Mouse (Mus musculus) stomach, embryonic 14.5 days (tissue): ENCODE data around the gene Slc22a22. TPM values are rescaled to one million over a fixed set of nuclear protein-coding genes. Genes with fewer than 3 reads are reported as not detected.

Experiments
- ATAC-seq: fragments of 200-750 bp; cut with Nextera tagmentation; 2 replicates; pipeline ENCODE4 v1.8.0; 2017; ENCODE audit warnings: low read depth, moderate TSS enrichment; ENCODE audit not compliant: insufficient number of reproducible peaks, insufficient read depth, low FRiP score
- H3K27ac ChIP-seq: fragments of 300-500 bp; sonication (generic); 2 replicates; pipeline ENCODE4 v1.5.1; 2014; ENCODE audit warnings: mild to moderate bottlenecking, low read length, moderate library complexity, mixed read lengths
- H3K27me3 ChIP-seq: fragments of 300-500 bp; sonication (generic); 2 replicates; pipeline ENCODE4 v1.6.1; 2014; ENCODE audit warnings: low read length, control low read depth, mixed read lengths; ENCODE audit not compliant: control insufficient read depth, insufficient read depth
- H3K36me3 ChIP-seq: fragments of 300-500 bp; sonication (generic); 2 replicates; pipeline ENCODE4 v1.6.1; 2014; ENCODE audit warnings: mild to moderate bottlenecking, control low read depth, low read length, moderate library complexity, mixed read lengths; ENCODE audit not compliant: control insufficient read depth, insufficient read depth
- H3K4me1 ChIP-seq: fragments of 300-500 bp; sonication (generic); 2 replicates; pipeline ENCODE4 v1.6.1; 2014; ENCODE audit warnings: low read length, control low read depth, mixed read lengths; ENCODE audit not compliant: control insufficient read depth, insufficient read depth
- H3K4me2 ChIP-seq: fragments of 300-500 bp; sonication (generic); replicated peaks from 2 replicates; pipeline ENCODE4 v1.6.1; 2014; ENCODE audit warnings: low read depth, low read length, control low read depth
- H3K4me3 ChIP-seq: fragments of 300-500 bp; sonication (generic); 2 replicates; pipeline ENCODE4 v1.5.1; 2014; ENCODE audit warnings: low read depth, low read length, control low read depth
- H3K9ac ChIP-seq: fragments of 300-500 bp; sonication (generic); replicated peaks from 2 replicates; pipeline ENCODE4 v1.6.1; 2014; ENCODE audit warnings: low read depth, mild to moderate bottlenecking, control low read depth, low read length, moderate library complexity, mixed read lengths
- H3K9me3 ChIP-seq: fragments of 300-500 bp; sonication (generic); 2 replicates; pipeline ENCODE4 v1.6.1; 2016; ENCODE audit warnings: low read depth, low read length, control low read depth; ENCODE audit not compliant: control insufficient read depth
- WGBS: fragments of 180-500 bp; shearing (Covaris S2); extraction: QIAGEN DNeasy Blood & Tissue Kit; methylation state at CpG from one replicate; pipeline ENCODE4 v1.1.7; 2014; 5-methylcytosine and 5-hydroxymethylcytosine counted together
- polyA plus RNA-seq: library from polyadenylated mRNA; unstranded; fragments of >200 nt; fragmentation: Nextera tagmentation; extraction: Ambion mirVana; gene quantifications from 2 replicates; pipeline ENCODE4 v1.2.1, GENCODE M21; 2014

Slc22a22 gene
- not detected in 2 replicates for polyA plus RNA-seq

DNA sequence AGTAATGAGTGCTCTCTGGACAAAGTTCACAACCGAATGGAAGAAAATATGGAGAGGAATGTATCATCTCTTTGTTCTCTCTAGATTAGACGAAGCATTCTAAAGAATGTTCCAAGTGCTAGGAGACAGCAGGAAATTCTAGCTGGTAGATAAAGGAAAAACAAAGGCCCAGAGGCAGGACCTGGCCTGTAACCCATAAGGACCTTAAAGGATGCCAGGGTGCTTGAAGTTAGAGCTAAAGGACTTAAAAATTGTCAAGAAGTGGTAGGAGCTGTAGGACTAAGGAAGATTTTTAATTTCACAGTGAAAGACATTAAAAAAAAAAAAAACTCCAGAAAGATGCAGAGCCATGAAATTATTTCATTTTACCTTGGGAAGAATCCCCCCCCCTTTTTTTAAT is at the start of gene Slc22a22:
TSS of gene Slc22a22 (minus strand) at position 101 of the 400 bp plus-strand sequence.
- no peak within 1 kb of the TSS for H3K9ac ChIP-seq
- H3K36me3 ChIP-seq = no peaks in the 10 kb centered on the region
- H3K27ac ChIP-seq = no peak within 1 kb of the TSS
- no peaks in the 10 kb centered on the region for H3K27me3 ChIP-seq
- H3K4me2 ChIP-seq = no peak within 1 kb of the TSS
- H3K4me3 ChIP-seq = no peak within 1 kb of the TSS
- no peaks in the 10 kb centered on the region for H3K9me3 ChIP-seq
- ATAC-seq = no peak
- H3K4me1 ChIP-seq = no peaks in the 10 kb centered on the region
- WGBS = 59% methylated on average over 2 of the region's 2 CpGs

DNA sequence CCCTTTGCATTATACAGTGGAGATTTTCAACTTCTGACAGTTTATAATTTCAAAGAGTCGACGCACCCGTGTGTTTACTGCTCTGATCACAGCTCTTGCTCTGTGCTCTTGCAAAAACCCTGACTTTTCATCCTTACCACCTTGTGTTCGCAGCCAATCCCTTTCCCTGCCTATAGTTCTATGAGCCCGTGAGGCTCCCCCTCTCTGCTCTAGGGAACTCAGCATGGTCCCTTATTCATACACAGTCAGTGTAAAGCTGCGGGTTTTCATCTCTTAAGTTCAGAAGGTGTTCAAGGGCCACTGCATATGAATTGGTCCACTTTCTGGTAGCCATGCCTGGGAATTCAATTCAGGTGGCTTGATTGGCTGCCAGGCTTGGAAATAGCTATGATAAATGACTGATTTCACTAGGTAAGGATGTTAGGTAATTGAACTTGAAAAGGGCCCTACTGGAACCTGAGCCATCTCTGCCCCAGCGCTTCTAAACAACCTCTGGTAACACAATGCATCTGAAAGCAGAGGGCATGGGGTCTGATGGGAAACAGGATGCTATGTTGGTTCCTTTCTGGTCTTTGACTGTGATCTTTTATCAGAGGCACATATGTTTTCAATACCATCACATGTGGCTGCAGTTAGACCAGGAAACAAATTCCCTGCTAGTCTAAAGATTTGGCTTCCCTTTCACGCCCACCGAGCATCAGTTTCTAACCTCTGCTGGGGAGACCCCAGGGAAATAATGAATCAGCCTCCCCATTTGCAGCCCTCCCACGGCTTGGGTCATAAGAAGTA is 46.3 kb upstream of the Slc22a22 start:
- H3K9me3 ChIP-seq = no peaks in the 10 kb centered on the region
- 74% methylated on average over 10 of the region's 10 CpGs for WGBS
- ATAC-seq = no peak

DNA sequence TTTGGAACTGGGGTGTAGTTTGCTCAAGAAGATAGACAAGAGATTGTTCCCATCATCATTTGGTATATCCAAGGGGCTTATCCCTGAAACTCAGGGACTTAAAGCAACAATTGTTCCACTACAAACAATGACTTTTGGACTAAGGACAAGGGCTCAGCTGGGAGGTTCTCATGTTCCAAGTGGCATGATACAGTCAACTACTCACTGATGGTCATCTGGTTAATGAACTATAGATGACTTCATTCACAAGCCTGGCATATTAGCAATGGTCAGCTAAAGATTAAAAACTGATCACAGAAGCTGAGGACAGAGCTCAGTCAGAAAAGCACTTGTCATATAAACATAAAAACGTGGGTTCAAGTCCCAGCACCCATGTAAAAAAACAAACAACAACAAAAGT is 44.7 kb upstream of the Slc22a22 start:
- WGBS = 48% methylated on average over 1 of the region's 1 CpGs
- no peak overlapping the region for H3K4me2 ChIP-seq

More for the DNA sequence above, 46.3 kb upstream of the Slc22a22 start:
- Histone ChIP-seq H3K4me3 (no peak overlapping the region), H3K9ac (no peak overlapping the region), H3K4me2 (no peak overlapping the region), H3K27ac (no peak overlapping the region), H3K36me3 (no peaks in the 10 kb centered on the region), H3K27me3 (no peaks in the 10 kb centered on the region), H3K4me1 (no peaks in the 10 kb centered on the region)

DNA sequence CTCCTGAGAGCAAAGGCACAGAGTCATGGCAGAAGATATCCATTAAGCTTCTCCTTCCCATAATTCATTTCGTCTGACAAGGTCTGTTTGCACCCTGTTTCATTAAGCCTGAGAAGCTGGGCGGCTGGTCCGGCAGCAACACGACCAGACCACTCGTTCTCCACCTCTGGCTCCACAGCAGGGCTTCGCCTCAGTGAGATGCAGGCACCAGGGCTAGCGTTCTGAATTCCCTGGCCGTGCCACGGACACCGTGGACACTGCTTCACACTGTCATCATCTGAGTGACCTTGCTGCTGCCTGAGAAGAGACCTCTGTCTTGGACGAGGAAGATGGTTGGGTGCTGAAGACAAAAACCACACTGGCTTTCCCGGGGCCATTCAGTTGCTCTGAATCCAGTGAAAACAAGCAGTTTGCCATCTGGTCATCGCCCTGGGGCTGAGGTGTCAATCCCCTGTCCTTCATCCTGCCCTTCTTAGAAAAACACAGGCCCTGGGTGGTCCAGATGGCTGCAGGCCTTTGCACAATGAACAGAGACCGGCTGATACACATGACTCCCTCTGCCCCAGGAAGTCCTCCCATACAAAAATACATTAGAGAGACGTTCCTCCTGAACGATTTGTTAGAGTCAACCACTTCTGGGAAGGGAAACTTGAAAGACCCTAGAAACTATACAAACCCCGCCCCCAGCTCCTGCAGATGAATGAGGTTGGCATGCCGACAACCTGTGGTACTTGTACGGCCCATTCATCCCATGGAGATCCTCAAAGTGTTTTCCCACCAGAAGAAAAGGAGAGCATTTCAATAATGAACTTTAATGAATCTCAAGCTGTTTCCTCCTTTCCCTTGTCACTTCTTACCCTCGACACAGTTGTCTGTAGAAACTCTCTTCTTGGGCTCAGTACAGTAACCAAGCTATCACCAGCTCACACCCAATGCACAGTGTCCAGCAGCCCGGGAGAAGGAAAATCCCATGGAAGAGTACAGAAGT is 32.1 kb upstream of the Slc22a22 start:
- H3K27me3 ChIP-seq = no peaks in the 10 kb centered on the region
- no peaks in the 10 kb centered on the region for H3K9me3 ChIP-seq
- peak; percentile 54; the same call in 1 of the 2 replicates for ATAC-seq
- H3K36me3 ChIP-seq = no peaks in the 10 kb centered on the region
- H3K4me3 ChIP-seq = no peak overlapping the region
- no peak overlapping the region for H3K9ac ChIP-seq
- WGBS = 29% methylated on average over 21 of the region's 21 CpGs
- no peak overlapping the region for H3K27ac ChIP-seq
- H3K4me1 ChIP-seq = 0 out of 2 replicates have a peak, but pooled peaks cover under 1% of the 10 kb centered on the region
- H3K4me2 ChIP-seq = no peak overlapping the region

More for the DNA sequence above, 44.7 kb upstream of the Slc22a22 start:
- Histone ChIP-seq H3K4me3 (no peak overlapping the region), H3K4me1 (no peaks in the 10 kb centered on the region), H3K9ac (no peak overlapping the region), H3K27ac (no peak overlapping the region), H3K9me3 (no peaks in the 10 kb centered on the region), H3K27me3 (no peaks in the 10 kb centered on the region), H3K36me3 (no peaks in the 10 kb centered on the region)
- no peak for ATAC-seq

DNA sequence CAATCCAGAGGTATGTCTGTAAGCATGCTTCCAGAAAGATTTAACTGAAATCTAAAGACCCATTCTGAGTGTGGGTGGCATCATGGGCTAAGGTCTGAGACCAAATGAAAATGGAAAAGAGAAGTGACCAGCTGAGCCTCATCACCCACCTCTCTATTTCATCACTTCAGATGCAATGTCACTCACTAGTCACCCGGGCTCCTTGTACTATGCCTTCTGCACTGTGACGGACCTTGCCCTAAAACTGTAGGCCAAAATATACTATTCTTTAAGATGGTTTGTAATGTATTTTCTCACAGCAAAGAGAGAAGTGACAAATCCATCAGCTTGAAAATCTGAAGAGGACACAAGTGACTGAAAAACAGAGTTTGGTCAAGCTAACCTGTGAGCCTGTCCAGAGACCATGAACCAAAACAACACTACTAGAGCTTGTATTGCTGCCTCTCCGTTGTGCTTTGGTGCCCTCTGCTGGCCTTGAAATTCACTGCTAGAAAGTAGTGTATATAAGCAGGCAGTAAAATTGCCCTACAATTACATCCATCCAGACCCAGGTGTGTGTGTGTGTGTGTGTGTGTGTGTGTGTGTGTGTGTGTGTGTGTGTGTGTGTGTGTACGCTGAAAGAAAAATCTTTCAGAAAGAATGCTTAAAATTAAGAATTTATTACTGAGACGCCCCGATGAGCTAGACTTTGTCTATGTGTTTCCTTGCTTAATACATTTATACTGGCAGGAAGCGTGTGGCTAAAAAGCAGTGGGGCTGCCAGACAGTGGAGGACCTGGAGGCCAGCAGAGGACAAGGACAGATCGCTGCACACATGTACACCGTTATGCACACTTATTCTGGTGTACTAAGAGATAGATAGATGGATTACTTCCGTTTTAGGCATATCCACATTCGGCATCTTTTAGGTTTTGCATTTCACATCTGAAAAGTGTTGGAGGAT is 31.1 kb upstream of the Slc22a22 start:
- ATAC-seq = 0 out of 2 replicates have a peak, but pooled peaks have one; percentile 57

DNA sequence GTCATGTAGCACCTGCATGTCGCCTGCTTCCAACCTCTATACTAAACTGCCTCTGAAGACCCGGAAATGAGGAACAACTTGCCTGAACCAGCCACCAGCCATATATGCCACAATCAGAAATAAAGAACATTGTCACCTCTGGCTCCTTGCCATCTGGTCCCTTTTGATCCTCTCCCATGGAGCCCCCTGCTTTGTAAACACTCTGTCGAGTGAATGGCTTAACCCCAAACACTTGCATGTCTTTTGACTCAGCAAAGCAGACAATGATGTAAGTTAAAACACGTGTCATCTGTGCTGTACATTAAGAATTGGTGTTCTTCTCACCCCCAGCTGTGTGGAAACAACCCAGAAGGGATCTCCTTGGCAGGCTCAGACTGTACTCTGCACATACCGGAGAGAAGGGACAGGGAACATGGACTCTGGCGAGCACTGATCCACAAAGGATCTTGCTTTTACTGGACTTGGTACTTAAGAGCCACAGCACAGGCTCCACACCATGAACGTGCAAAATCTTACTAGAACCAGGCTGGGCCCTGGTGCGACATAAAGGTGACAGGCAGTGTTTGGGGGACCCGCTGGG is 26.8 kb upstream of the Slc22a22 start:
- WGBS = 44% methylated on average over 9 of the region's 9 CpGs
- Histone ChIP-seq H3K27me3 (no peaks in the 10 kb centered on the region), H3K9me3 (no peaks in the 10 kb centered on the region), H3K9ac (no peak overlapping the region), H3K27ac (no peak overlapping the region), H3K4me1 (0 out of 2 replicates have a peak, but pooled peaks cover 7% of the 10 kb centered on the region), H3K4me3 (no peak overlapping the region), H3K4me2 (no peak overlapping the region), H3K36me3 (no peaks in the 10 kb centered on the region)
- ATAC-seq = no peak

More for the DNA sequence above, 31.1 kb upstream of the Slc22a22 start:
- Histone ChIP-seq H3K9me3 (no peaks in the 10 kb centered on the region), H3K4me3 (no peak overlapping the region), H3K27ac (no peak overlapping the region), H3K36me3 (no peaks in the 10 kb centered on the region), H3K27me3 (no peaks in the 10 kb centered on the region), H3K4me2 (no peak overlapping the region), H3K9ac (no peak overlapping the region), H3K4me1 (0 out of 2 replicates have a peak, but pooled peaks cover 7% of the 10 kb centered on the region)
- 50% methylated on average over 11 of the region's 11 CpGs for WGBS

DNA sequence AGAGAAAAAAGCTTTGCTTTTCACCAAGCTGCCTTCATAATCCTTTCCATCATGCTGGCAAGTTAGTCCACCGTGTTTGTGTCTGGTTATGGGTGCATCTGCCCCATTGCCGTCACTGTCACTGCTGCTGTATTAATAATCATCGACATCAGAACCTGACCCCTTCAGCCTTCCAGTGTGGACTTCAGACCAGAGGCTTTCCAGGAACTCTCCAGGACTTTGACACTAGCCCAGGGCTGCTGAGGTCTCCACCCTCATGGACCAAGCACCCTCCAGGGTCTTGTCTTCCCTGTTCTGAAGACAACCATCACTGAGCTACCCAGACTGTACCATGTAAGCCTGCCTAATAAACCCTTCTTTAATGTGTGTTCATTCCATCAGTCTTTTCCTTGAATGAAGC is 26.2 kb upstream of the Slc22a22 start:
- Histone ChIP-seq H3K4me2 (no peak overlapping the region), H3K4me1 (0 out of 2 replicates have a peak, but pooled peaks cover 7% of the 10 kb centered on the region), H3K4me3 (no peak overlapping the region), H3K36me3 (no peaks in the 10 kb centered on the region), H3K9ac (no peak overlapping the region), H3K27me3 (no peaks in the 10 kb centered on the region), H3K27ac (no peak overlapping the region), H3K9me3 (no peaks in the 10 kb centered on the region)
- 68% methylated on average over 3 of the region's 3 CpGs for WGBS
- ATAC-seq = no peak
